Mouse (Mus musculus): Measurements from ENCODE around the gene Ltbp2.

Gene Ltbp2

DNA sequence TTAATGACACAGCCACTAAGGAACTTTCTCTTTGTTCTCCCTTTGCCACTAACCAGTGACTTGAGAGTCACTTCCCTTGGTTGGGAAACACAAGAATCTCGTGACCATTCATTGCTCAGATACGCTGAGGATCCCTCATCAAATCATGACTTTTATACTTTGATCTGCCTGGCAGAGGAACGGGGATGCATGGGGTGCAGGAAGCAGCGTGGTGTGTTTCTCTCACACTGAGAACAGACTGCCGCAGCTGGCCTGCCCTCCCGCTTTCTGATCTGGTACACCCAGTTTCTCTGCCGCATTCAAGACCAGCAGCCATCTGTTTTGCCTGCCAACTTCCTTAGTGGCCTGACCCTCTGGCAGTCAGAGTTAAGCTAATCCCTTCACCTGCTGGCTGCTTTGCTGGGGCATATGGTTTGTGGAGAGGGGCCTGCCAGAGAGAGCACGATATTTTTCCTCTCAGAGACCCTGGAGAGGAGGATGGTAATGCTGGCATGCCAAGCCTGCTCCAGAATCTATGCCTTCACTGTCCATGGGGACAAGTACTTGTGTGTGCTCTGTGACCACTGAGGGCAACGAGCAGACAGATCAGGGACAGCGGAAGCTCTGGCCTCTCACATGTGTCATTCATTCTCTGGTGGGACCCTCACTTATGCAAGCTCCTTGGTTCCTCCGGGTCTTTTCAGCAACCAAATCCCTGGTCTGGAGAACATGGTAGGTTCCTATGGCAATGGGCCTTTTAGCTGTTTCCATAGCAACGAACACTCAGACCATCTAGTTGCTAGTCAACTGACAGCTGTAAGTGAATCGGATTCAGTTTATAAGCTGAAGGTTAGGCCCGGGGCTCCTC lies 124.0 kb downstream of the Ltbp2 start:
- DNase-seq: peak; percentile 63

- DNase-seq: no peak
Observed at GRCm38 (mm10) chr12:84750661-84751060, 125.7 kb downstream of the Ltbp2 start.

GRCm38 (mm10) chr12:84748134-84748533 lies 128.2 kb downstream of the Ltbp2 start:
- no peak for DNase-seq

- no peak for DNase-seq
Observed at GRCm38 (mm10) chr12:84745700-84746099, 130.6 kb downstream of the Ltbp2 start.

- no peak for DNase-seq
Observed at GRCm38 (mm10) chr12:84743496-84743895, 132.8 kb downstream of the Ltbp2 start.

- DNase-seq: no peak
Observed at GRCm38 (mm10) chr12:84733366-84733765, 143.0 kb downstream of the Ltbp2 start.

Data from cerebellum, adult 8-10 months (tissue).